Mouse (Mus musculus): Measurements from ENCODE around the gene Sdr9c7.

Sdr9c7 gene

DNA sequence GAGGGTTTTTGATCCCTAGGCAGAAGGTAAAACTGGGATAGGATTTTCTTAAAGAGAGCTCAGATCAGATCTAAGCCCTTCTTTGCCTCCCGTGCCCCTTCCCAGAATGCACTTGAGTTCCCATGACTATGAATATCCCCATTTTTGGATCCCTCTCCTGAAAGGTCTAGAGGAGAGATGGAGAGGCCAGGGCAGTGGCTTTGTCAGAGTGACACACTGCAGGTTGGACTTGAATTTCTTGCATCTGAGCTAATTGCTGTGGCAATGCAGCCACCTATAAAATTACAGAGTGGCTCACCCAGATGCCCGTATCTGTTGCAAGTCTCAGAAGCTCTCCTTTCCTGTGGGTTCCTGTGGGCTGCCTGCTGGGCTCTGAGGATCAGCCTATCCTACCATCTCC, at the start of gene Sdr9c7:
Sdr9c7 (plus strand) TSS at position 301 of the 400 bp plus-strand sequence.
- DNase-seq (ENCODE audit: low spot score) = no peak

DNA sequence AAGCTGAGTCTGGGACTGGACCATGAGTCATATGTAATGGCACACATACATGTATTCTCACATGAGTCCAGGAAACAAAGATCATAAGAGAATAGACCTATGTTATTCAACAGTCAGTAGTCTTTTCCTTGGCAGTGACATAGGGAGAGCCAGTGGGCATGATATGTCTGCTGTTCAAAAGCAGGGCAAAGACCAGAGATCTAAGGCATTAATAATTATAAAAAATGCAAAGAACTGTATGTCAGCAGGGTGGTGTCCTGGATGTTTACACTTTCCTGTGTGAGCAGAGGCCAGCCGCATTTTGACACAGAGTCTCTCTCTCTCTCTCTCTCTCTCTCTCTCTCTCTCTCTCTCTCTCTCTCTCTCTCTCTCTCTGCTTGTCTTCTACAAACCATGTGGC, 48.7 kb upstream of the Sdr9c7 start, which contains the start of gene Rdh19:
Rdh19 (plus strand) TSS at position 301 of the 400 bp plus-strand sequence.
- DNase-seq (ENCODE audit: low spot score) = no peak

DNA sequence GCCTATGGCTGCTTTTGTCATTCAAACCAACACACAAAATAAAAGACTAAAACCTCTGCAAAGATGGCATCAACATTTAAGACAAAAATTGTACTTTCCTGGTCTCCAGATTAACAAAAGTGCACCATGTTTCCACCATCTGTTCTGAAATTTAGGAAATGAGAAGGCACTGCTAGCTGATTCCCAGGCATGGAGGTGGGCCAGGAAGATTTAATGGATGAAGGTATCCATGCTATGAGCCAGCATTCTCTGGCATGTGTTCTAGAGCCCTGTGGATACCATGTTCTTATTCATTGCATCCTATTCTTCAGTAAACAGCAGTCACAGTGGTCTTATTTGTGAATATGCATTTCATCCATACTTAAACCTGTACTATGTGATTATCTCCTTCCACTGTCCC, 41.9 kb upstream of the Sdr9c7 start:
- no peak for DNase-seq (ENCODE audit: low spot score)

DNA sequence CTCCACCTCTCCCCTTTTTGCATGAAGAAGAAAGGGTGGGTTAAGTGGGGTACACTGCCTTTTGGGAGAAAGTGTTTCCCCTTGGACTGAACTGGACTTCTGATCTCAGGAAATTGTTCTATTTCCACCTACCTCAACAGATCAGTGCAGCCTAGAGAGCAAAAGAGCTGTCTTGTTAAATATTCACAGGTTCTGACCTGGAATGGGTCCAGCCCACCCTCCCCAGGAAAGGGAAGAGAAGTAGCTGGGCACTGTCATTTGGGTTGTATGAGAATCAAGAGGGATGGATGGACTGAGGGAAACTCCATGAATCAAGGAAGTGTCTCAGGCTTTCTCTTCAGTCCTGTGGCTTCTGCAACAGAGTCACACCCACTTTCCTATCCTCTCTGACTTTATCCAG, 33.4 kb upstream of the Sdr9c7 start:
- DNase-seq (ENCODE audit: low spot score) = no peak

DNA sequence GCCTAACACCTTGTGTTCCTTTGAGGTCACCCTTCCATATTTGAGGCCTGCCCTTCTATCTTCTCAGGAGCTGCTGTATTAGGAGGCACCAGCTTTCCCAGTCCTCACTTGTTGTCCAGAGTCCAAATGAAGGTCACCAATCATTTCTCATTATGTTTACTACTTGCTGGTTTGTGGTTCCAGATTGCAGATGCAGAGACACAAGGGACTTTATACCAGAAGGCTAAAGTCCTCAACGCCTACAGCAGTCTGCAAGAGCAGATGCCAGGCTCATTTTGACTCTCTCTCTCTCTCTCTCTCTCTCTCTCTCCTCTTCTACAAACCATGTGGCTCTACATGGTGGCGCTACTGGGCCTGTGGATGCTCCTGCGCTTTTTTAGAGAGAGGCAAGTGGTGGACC, 32.1 kb upstream of the Sdr9c7 start, which contains the start of gene Rdh16f2:
Rdh16f2 (plus strand) TSS at position 243 of the 400 bp plus-strand sequence.
- DNase-seq (ENCODE audit: low spot score) = no peak

DNA sequence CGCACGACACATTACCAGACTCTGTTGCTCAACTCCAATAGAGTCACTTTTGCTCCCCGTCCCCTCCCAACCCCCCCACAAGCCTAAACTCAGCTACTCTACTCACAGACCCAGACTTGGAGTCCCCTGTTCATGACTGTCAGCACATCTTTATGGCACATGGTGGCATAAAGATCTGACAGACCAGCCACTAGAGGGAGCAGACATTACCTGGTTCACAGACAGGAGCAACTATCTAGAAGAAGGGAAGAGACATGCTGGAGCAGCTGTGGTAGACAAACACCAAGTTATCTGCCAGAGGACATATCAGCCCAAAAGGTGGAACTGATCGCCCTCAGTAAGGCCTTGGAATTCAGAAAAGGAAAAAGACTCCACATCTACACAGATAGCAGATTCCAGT, 25.8 kb upstream of the Sdr9c7 start:
- DNase-seq (ENCODE audit: low spot score) = peak; percentile 33

DNA sequence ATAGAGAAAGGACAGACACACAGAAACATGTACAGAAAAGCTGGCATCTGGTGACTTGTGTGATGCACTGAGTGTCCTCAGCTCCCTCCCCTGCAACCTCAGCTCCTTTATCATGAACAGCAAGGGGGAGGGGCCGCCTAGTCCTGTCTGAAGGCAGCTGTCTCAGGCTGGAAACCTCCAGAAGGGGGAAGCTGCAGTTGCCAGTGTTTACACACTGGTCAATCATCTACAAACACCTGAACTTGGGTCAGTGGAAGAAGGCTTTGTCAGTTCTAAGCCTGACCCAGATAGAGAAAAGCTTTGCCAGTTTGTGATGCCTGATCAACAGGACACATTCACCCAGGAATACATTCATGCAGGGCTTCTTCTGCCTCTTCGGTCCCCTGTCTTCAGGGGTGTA, 20.6 kb upstream of the Sdr9c7 start:
- peak; percentile 78 for DNase-seq (ENCODE audit: low spot score)

DNA sequence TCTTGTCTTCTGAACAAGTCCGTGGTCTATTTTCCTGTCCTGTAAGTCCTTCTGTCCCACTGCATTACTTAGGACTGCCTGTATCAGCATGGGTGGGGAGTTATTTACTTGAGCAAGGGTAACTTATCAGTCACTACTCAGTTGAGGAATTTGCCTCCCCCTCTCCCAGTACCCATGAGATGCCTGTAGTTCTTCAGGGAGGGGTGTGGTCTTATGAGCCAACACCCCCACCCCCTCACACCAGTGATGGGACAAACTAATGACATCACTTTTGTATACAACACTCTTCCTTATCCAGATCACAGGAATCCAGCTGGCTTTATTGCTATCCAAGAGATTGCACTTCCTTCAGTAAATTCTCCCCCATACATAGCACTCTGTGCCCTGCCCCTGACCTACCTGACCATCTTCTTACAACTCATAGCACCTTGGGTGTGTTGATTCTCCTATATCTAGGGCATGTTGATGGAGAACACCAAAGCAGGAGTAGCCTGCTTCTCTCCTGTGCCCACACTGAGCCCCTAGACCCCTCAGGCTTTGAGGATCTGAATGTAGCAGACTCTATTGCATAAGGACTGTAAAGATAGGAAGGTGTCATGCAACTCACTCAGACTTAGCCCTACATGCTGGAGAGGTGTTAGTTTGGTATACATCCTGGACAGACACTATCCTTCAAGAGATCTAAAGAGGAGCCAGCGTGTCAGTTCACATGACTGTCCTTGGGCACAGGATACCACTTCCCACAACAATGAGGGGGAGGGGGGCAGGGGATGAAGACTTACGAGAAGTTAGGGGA, 19.9 kb upstream of the Sdr9c7 start:
- peak; percentile 5 for DNase-seq (ENCODE audit: low spot score)

DNA sequence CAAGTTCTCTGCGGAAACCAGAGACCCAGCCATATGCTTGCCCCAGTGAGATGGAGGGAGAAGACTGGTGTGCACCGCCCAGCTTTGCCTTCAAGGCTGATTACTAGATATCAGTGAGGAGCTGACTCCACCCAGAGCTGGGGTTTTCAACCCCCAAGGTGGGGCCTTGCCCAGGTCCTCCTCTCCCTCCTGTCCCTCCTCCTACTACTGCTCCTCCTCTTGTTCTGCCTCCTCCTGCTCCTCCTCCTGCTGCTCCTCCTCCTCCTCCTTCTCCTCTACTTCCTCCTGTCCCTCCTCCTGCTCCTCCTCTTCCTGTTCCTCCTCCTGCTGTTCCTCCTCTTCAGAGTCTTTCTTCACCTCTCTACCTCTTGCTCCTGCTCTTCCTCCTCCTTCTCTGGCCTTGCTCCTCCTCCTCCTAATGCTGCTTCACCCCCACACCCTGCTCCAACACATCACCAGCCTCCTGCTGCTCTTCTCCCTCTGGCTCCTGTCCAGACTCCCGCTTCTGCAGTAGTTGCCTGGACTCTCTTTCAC, 19.1 kb upstream of the Sdr9c7 start:
- DNase-seq (ENCODE audit: low spot score) = peak; percentile 44

DNA sequence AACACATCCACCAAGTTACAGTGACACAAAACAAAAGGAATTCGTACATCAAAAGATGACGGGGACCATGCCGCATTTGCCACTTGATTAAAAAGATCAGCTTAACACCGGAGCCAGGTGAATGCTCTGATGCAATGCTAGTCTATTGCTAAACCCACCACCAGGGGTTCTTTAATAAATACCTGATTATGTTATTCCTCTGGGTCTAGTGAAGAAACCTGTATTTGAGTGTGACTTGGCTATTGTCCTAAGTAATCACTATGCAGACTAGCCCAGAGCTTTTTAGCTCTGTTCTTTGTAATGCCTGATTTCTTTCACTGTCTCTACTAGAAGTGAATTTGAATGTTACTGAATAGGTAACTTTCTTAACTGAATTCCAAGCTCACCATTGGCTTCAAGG, 17.3 kb upstream of the Sdr9c7 start:
- no peak for DNase-seq (ENCODE audit: low spot score)

DNA sequence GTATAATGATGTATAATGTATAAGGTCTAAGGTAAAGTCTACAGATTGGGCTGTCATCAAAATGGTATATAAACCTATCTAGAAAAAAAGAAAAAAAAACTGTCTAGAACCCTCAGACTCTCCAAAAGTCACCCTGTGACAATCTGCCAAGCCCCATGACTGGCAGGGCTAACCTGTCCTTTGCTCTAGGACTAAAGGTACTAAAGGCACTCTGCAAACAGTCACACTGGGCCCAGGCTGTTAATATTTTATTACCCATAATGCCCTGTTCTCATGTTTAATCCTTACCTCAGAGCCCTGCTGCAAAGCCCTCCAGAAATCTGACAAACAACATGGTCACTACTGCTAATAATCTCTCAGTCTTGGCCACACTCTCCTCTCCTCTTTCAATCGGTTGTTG, 11.8 kb upstream of the Sdr9c7 start:
- no peak for DNase-seq (ENCODE audit: low spot score)

DNA sequence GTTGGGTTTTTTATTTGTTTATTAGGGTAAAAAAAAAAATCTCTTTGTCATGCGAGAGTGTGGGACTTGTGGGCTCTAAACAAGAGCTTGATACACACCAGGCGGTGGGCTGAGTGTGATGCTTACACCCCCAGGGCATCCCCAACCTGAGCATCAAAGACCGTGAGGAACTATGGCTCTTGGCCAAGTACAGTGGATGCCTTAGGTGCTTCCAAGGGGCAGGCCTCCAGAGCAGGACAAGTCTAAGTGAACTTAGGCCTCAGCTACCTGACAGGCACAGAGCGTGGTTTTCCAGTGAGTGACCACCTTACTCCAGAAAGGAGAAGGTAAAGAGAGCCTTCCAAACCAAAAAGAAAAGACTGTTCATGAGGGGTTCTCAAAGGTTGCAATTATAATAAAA, 11.3 kb upstream of the Sdr9c7 start:
- no peak for DNase-seq (ENCODE audit: low spot score)

DNA sequence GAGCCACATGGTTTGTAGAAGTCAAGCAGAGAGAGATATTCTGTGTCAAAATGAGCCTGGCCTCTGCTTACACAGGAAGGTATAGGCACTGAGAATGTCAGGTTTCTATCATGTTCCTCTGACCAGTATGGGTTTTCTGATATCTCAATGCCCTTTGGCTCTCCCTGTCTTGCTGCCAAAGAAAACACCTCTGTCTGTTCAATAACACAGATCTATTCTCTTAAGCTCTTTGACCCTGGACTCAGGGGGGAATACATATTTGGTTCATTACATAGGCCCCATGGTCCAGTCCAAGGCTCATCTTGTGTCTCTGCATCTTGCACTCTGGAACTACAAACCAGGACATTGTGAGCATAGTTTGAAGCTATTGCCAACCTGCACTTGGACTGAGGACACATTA, 9.7 kb upstream of the Sdr9c7 start, which contains the start of gene Rdh7:
Rdh7 (minus strand) TSS at position 213 of the 400 bp plus-strand sequence.
- DNase-seq (ENCODE audit: low spot score) = no peak

DNA sequence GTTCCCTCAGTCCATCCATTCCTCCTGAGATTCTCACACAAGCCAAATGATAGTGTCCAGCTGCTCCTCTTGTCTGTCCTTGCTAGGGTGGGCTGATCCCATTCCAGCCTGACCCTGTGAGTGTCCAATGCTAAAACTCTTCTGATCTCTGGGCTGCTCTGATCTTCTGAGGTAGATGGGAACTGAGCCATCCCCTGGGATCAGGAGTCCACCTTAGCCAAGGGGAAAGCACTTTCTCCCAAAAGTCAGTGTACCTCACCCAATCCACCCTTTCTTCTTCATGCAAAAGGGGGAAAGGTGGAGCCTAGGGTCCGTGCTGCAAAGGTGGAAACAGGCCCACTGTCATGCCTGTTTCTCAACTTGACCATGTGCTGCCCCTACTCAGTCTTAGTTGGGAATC, 6.8 kb upstream of the Sdr9c7 start:
- no peak for DNase-seq (ENCODE audit: low spot score)

DNA sequence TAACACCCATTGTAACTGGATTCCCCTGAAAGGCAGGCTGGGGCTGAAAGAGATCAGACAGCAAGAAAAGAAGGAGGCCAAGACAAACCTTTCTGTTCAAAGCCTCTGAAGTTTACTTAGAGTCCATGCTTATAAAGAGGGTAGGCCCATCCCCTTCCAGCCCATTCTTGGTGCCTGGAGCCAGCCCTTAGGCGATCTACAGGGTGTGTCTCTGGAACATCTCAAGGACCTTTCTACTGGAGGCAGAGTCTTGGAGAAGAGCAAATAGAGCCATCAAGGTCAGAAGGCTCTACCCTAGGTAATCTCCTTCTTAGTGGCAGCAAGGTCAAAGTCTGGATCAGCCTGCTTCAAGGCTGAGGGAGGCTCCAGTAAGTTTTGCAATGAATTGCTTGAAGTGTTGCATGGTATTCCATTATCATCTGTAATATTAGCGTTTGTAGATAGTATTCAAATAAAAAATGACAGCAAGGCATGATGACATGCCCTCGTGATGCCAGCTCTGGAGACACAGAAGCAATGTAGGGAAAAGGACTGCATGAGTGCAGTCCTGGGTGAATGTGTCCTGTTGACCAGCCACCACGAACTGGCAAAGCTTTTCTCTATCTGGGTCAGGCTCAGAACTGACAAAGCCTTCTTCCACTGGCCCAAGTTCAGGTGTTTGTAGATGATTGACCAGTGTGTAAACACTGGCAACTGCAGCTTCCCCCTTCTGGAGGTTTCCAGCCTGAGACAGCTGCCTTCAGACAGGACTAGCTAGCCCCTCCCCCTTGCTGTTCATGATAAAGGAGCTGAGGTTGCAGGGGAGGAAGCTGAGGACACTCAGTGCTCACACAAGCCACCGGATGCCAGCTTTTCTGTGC, 4.9 kb upstream of the Sdr9c7 start:
- peak; percentile 62 for DNase-seq (ENCODE audit: low spot score)

DNA sequence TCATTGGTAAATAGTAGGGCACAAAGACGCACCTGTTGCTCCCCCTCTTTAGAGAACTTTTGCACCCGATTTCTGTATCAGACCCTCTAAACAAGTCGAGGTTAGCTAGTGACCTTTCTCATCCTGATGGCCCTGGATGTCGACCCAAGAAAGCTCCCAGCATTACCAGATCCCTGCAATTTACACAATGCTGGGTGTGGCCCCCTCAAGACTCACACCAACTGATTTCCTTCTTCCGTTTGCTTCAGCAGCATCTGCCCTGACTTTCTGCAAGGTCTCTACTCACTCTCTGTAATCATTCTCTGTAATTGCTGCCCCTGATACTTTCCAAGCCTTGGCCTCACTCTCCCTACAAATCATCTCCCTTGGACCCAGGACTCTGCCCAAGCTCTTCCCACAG, 1.6 kb upstream of the Sdr9c7 start:
- no peak for DNase-seq (ENCODE audit: low spot score)

DNA sequence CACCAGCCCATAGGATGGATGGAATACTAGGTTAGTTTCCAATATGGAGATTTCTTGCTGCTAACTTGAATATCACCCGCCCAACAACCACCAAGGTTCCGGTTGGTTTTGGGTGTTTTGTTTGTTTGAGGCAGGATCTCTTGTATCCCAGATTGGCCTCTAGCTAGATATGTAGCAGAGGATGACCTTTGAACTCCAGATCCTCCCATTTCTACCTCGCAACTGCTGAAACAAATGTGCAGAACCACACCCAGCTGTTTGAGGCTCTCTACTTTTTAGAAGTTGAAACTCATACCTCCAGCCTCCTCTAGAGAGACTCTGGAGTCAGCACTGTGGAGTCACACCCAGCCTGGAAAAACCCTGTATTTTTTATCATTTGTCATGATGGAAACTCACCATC, 812 bp upstream of the Sdr9c7 start:
- no peak for DNase-seq (ENCODE audit: low spot score)

DNA sequence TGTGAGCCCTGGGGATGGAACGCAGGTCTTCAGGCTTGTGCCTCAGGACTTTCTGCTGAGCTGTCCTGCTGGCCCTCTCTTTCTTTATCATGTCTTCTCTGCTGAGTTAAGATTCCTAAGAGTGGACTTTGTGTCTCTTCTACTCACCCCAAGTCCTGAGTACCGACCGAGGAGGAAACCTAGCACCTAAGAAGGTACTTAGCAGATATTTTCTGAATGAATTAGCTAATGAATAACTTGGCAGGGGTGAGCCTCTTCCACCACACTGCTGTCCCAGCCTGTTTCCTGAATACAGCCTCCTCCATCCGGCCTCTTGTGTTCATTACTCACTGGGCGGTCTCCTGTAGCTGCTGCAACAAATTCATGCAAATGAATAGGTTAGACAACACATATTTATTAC, 1.5 kb downstream of the Sdr9c7 start:
- DNase-seq (ENCODE audit: low spot score) = no peak

DNA sequence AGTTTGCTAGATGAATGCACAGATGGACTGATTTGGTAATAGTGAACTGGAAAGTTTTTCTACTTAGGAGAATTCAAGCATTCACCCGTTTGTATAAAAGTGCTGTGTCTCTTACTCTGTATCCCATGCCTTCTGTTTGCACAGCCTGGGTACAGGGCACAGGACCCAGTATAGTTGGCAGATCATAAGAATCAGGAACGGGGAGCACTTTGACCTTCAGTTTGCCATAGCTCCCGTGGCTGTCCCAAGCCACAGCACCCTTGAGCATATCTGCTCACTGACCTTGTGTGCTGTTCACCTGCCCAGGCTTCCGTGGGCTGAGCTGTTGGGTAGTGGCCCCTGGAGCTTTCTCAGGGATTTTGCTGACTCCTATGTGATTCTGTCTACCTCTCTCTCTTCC, 3.4 kb downstream of the Sdr9c7 start:
- DNase-seq (ENCODE audit: low spot score) = no peak

DNA sequence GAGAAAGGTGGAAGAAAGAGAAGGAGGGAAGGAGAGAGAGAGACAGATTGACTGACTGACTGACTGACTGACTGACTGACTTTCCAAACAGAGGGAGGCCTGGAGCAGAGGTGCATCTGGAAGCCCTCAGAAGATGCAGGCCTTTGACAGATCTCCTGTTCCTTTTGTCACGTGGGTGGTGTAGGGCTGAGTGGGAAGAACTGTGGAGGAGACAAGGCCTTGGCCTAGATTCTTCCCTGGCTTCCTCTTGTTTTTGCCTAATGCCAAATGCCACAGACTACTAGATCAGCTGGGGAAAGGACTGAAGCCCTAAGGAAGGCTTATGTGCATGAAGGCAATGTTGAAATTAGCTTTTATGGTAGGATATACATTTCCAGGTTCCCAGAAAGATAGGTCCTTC, 4.8 kb downstream of the Sdr9c7 start:
- DNase-seq (ENCODE audit: low spot score) = no peak

DNA sequence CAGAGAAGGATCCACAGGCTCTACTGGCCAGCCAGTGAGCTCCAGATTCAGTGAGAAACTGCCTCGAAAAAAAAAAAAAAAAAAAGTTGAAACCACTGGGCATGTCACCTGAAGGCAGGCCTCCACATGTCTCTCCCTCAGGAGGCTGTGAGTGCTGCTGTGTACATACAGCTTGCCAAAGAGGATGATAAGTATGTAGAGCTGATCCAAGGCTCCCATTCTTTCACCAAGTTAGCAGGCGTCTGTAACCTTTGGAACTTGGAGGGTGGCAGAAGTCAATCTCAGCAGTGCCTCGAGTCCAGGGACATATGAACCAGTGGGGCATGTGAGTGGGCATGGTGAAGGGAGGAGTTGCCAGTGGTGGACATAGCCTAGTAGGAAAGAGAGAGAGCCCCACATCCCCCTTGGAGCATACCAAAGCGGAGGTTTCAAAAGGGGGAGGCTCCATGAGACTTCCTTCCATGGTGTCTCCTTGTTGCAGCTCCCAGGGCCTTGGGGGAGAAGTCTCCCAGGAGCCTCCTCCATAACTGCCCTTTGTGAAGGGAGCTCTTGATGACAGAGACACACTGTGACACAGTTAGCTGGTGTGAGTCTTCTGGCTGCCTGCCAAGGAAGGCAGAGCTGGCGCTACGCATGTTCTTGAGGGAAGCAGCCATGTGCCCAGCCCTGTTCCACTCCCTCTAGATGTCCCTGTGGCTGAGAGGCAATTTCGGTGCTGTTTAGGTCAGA, 6.6 kb downstream of the Sdr9c7 start:
- DNase-seq (ENCODE audit: low spot score) = peak; percentile 81

DNA sequence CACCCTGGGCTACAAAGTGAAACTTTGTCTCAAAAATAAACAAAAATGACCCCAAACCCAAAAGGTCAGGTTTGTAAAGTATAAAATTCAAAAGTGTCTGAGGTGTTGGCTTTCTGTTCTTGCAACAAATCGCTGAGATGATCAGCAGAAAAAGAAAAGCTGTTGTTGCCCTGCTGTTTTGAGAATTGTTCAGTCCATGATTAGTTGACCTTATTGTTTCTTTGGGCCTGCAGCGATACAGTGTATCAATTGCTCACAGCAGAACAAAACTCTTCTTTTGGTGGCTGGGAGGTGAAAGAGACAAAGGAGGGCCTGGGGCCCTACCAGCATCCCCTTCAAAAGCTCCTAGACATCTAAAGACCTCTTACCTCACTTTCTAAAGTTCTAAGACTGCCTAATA, 7.8 kb downstream of the Sdr9c7 start:
- no peak for DNase-seq (ENCODE audit: low spot score)
